Mouse (Mus musculus): ENCODE measurements around the gene Abca8b. TPM values are rescaled to one million over a fixed set of nuclear protein-coding genes. Genes with fewer than 3 reads are reported as not detected.

The Abca8b gene
- polyA plus RNA-seq, 1 experiment = not detected

GRCm38 (mm10) chr11:109886757-109887156, 108.9 kb downstream of the Abca8b start:
- Histone ChIP-seq H3K27ac (ENCODE audit: insufficient read depth, low read depth, low read length) (no peak overlapping the region), H3K4me1 (ENCODE audit: control insufficient read depth, insufficient read depth, low read length) (0 out of 2 replicates have a peak, but pooled peaks cover 3% of the 10 kb centered on the region), H3K4me3 (ENCODE audit: insufficient read depth, low read depth, low read length) (no peak overlapping the region)
- 95% methylated on average over 4 of the region's 4 CpGs for WGBS
- TF ChIP-seq POLR2A (IDR thresholded peaks at IDR 0.05; ENCODE audit: insufficient read depth, low read depth, low read length) (no peak), CTCF (IDR thresholded peaks at IDR 0.05; ENCODE audit: insufficient read depth, low read depth, low read length) (no peak)

- no peak for TF ChIP-seq POLR2A (IDR thresholded peaks at IDR 0.05; ENCODE audit: insufficient read depth, low read depth, low read length)
- no peak for TF ChIP-seq CTCF (IDR thresholded peaks at IDR 0.05; ENCODE audit: insufficient read depth, low read depth, low read length)
- Histone ChIP-seq H3K4me3 (ENCODE audit: insufficient read depth, low read depth, low read length) (no peak overlapping the region), H3K27ac (ENCODE audit: insufficient read depth, low read depth, low read length) (no peak overlapping the region), H3K4me1 (ENCODE audit: control insufficient read depth, insufficient read depth, low read length) (no peaks in the 10 kb centered on the region)
- WGBS = 74% methylated on average over 3 of the region's 3 CpGs
Measured at GRCm38 (mm10) chr11:109885521-109885920, 110.1 kb downstream of the Abca8b start.

GRCm38 (mm10) chr11:109884801-109885200, 110.8 kb downstream of the Abca8b start:
- Histone ChIP-seq H3K4me1 (ENCODE audit: control insufficient read depth, insufficient read depth, low read length) (no peaks in the 10 kb centered on the region), H3K27ac (ENCODE audit: insufficient read depth, low read depth, low read length) (no peak overlapping the region), H3K4me3 (ENCODE audit: insufficient read depth, low read depth, low read length) (no peak overlapping the region)
- TF ChIP-seq CTCF (IDR thresholded peaks at IDR 0.05; ENCODE audit: insufficient read depth, low read depth, low read length) (no peak), POLR2A (IDR thresholded peaks at IDR 0.05; ENCODE audit: insufficient read depth, low read depth, low read length) (no peak)
- WGBS = 85% methylated on average over 4 of the region's 4 CpGs

GRCm38 (mm10) chr11:109884126-109884525, 111.5 kb downstream of the Abca8b start:
- 62% methylated on average over 3 of the region's 3 CpGs for WGBS
- Histone ChIP-seq H3K4me3 (ENCODE audit: insufficient read depth, low read depth, low read length) (no peak overlapping the region), H3K4me1 (ENCODE audit: control insufficient read depth, insufficient read depth, low read length) (no peaks in the 10 kb centered on the region), H3K27ac (ENCODE audit: insufficient read depth, low read depth, low read length) (no peak overlapping the region)
- TF ChIP-seq CTCF (IDR thresholded peaks at IDR 0.05; ENCODE audit: insufficient read depth, low read depth, low read length) (no peak), POLR2A (IDR thresholded peaks at IDR 0.05; ENCODE audit: insufficient read depth, low read depth, low read length) (no peak)

Other genes starting within 250 kb of the Abca8b start
- not detected in 2 replicates for gene 1700012B07Rik, start 167.8 kb downstream of the Abca8b start, polyA plus RNA-seq (2012; ENCODE audit: insufficient read depth, insufficient read length, low replicate concordance, missing spikeins)
- gene Abca8a, start 100.1 kb upstream of the Abca8b start, polyA plus RNA-seq (2012; ENCODE audit: insufficient read depth, insufficient read length, low replicate concordance, missing spikeins) = not detected in 2 replicates
- gene Abca9, start 172.4 kb upstream of the Abca8b start, polyA plus RNA-seq (2012; ENCODE audit: insufficient read depth, insufficient read length, low replicate concordance, missing spikeins) = not detected in 2 replicates